Mouse (Mus musculus) hematopoietic stem cell, adult 5-6 weeks (primary cell): ENCODE measurements at regions not wholly inside any gene's neighbourhood (a gene's known extent, or its start where the extent isn't known, plus 50 kb on each side); places are given as distances from the start of the nearest gene placed in this dataset.
A peak's percentile ranks its signal among the peaks of the same experiment; 100 is the strongest.

Experiments
- ATAC-seq, 2 experiments: fragments of 125-278 bp in 1 of 2; replicated peaks in 1 of 2; 2 replicates each; pipeline ENCODE4 v1.8.0; 2016 to 2017; ENCODE audit warnings: inconsistent platforms in 2 of 2, mild to moderate bottlenecking in 2 of 2, moderate number of reproducible peaks in 2 of 2, low read depth in 1 of 2, moderate TSS enrichment in 1 of 2; ENCODE audit not compliant: low FRiP score in 2 of 2, poor library complexity in 2 of 2, severe bottlenecking in 2 of 2, insufficient read depth in 1 of 2, low TSS enrichment in 1 of 2

DNA sequence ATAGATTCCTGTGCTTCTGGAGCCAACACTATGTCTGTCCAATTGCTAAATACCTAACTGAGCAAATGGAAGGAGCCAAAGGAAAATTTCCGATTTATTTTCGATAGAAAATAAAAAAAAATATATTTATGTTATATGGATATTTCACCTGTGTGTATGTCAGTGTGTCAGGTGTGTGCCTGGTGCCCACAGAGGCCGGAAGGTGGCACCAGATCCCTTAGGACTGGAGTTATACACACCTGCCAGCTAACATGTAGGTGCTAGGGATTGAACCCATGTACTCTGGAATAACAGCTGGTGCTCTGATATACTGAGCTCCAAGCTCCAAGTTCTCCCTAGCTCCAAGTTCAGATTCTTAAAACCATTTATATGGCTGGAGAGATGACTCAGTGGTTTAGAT is 79.0 kb downstream of the Mfsd1 start:
- ATAC-seq, result no peak

GRCm38 (mm10) chr3:67709322-67709721 is 126.8 kb downstream of the Mfsd1 start:
- ATAC-seq, result no peak

- no peak for ATAC-seq
These were observed 129.2 kb downstream of the Mfsd1 start for GRCm38 (mm10) chr3:67711716-67712115.

GRCm38 (mm10) chr3:67731921-67732320 is 149.4 kb downstream of the Mfsd1 start:
- ATAC-seq, result no peak

DNA sequence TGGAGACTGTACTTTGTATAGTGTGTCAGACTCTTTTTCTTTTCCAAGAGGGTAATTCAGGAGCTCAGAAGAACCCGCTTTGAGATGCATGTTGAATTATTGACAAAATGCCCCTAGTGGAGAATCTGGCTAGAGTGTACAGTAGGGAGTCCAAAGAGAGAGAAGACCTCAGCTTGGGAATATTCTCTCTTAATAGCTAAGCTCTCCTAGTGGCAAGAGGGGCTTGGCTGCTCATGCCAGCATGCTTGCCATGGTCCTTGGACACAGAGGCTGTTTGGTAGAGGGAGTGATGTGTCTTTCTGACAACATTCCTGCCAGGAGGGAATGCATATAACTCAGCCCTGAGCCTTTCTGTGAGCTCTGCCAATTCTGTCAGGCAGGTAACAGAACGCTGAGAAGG is 150.3 kb downstream of the Mfsd1 start:
- no peak for ATAC-seq

GRCm38 (mm10) chr3:67754256-67754655 is 137.8 kb upstream of the Iqcj start:
- no peak for ATAC-seq

DNA sequence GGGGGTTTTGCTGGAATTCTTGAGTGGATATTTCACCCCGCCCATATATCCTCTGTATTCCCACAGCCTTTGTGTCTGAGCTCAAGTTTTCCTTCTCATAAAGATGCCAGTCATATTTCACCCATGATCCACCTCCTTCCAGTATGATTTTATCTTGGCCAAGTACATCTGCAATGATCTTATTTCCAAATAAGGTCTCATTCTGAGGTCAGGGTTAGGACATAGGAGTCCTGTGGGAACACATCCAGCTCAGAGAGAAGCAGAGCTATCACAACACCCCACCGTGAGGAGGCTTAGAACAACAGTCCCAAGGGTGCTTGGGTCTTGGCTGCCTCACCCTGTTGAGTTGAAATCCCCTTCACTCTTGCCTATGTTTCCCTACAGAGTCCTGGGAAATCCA is 123.4 kb upstream of the Iqcj start:
- no peak for ATAC-seq

DNA sequence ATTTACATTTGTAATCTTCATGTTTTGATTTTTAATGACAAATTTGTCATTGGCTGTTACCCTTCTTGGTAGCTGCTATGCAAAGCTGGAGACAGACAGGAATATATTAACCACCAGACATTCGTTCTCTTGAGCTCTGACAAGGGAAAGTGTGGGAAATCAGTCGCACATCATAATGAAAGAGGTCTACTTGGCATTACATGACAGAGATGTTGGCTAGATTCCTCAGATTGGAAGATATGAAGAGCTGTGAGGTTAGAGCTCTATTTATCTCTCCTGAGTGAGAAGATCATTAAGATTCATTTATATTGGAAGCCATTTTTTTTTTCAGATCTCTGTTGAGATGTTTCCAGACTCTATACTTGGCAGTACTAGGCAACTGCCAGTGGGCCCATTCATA is 118.6 kb upstream of the Iqcj start:
- ATAC-seq, result no peak

- peak; percentile 74 to 87; a peak in 3 of 4 replicates for ATAC-seq
These were observed 109.8 kb upstream of the Iqcj start for GRCm38 (mm10) chr3:67782177-67782576.

- no peak for ATAC-seq
These were observed 85.0 kb upstream of the Iqcj start for GRCm38 (mm10) chr3:67806847-67807601.

DNA sequence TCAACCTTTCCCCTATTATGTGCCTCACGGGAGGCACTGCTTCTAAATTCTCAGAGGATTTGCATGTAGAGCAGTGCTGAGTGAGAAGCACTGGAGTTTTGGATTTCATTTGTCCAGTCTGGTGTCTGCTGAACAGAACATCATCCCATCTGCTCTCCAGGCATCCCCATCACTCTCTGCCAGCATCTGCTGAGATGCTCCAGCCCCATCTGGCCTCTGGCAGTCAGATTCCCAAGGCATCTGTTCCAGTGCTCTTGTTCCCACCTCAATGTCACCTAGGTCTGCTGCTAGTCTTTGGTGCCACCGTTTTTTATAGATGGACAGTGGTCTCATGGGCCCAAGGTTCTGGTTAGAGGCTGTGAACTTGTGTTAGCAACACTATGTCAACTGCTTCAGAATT is 63.9 kb upstream of the Iqcj start:
- no peak for ATAC-seq

DNA sequence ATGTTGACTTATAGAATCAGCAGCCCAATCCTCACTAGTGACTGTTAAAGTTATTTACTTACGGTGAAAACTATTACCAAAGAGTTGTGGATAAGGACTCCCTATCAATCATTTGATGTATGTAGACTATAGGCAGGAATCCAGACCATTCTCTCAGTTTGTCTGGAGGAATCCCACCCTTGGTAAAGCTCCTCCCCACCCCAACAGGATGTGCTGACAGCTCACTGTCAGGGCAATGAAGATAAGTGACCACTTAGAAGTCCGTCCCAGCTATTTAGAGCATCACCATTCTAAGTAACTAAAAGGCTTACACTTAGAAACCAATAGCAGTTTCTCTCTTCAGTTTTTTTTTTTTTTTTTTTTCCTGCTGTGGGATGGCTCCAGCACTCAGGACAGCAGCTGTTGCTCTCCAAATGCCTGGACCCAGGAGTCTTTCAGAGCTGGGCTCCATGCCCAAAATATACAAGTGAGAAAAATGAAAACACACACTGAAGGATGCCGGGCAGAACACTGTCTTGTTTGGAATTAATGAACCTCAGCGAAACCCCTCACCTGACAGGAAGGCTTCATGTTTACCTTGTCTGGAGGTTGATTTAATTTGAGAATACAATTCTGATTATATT is 58.9 kb upstream of the Iqcj start:
- ATAC-seq, result no peak
